Mouse (Mus musculus) spleen, postnatal 4 days (tissue): ENCODE data around the gene C1ql3.

Experiments used
- DNase-seq, 2 experiments: peaks; one replicate each; pipeline ENCODE4 v3.0.0; 2022; ENCODE audit warnings: low spot score in 2 of 2

The C1ql3 gene

DNA sequence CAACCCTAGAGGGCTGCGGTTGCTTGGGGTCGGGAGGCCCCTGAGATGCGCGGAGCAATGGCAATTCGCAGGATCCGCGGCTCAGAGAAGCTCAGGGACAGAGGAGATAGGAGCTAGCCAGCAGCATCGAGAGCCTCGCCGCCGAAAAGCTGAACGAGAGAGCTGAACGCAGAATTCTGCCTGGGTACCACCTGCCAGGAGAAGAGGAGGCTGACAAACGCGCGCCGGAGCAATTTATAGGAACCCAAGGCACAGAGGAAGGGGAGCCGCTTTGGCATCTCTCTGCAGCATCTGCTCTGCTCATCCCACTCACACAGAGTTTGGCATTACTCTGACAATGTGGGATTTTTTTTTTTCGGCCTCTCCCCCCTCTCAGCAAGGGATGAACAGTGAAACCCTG lies at the start of gene C1ql3:
Gene C1ql3 (minus strand): TSS at position 335 of the 400 bp plus-strand sequence.
- no peak for DNase-seq

- no peak for DNase-seq
These were observed 49.0 kb upstream of the C1ql3 start for GRCm38 (mm10) chr2:13060426-13061170.

GRCm38 (mm10) chr2:13048649-13049048 lies 37.0 kb upstream of the C1ql3 start:
- DNase-seq: no peak

DNA sequence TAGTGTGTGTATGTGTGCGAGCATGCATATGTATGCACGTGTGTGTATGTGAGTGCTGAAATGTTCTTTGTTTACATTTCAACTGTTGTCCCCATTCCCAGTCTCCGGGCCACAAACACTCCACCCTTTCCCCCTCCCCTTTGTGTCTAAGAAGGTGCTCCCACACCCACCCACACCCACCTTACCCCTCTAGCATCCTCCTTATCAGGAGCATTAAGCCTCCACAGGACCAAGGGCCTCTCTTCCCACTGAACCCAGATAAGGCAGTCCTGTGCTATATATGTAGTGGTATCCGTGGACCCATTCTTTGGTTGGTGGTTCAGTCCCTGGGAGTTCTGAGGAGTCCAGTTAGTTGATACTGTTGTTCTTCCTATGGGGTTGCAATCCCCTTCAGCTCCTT lies 32.9 kb upstream of the C1ql3 start:
- no peak for DNase-seq

DNA sequence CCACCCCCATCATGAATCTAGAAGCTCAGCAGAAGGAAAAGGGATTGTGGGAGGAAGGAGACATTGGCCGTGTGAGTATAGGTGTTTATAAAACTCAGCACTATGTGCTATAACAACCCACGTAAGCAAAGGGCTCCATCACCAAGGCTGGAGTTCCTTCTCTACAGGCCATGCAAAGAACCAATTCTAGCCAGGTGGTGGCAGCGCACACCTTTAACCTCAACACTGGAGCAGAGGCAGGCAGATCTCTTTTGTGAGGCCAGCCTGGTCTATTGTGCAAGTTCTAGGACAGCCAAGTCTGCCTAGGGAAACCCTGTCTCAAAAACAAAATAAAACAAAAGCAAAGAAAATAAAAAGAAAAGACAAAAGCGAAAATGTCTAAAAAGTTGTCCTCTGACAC lies 28.2 kb upstream of the C1ql3 start:
- DNase-seq: no peak

DNA sequence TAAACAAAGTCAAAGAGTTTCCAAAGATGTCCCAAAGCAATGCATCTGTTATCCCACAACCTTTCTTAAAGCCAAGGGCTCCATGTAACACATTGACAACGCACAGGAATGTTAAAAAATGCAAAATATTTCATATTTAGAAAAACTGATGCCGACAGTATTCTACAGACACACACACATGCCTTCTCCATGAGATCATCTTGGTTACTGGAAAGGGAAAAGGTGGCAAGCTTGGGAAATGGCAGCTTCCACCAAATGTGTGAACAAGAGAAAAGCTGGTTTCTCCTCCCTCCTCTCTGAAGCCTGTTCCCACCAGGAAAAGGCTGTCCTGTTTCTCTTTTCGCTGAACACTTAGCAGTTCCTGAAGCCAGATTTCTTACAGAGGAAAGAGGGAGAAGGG lies 27.2 kb upstream of the C1ql3 start:
- DNase-seq: no peak

- DNase-seq: no peak
These were observed 7.3 kb upstream of the C1ql3 start for GRCm38 (mm10) chr2:13018861-13019260.

- no peak for DNase-seq
These were observed 6.8 kb upstream of the C1ql3 start for GRCm38 (mm10) chr2:13018382-13018781.

GRCm38 (mm10) chr2:13011973-13012372 lies 367 bp upstream of the C1ql3 start:
- DNase-seq: no peak

DNA sequence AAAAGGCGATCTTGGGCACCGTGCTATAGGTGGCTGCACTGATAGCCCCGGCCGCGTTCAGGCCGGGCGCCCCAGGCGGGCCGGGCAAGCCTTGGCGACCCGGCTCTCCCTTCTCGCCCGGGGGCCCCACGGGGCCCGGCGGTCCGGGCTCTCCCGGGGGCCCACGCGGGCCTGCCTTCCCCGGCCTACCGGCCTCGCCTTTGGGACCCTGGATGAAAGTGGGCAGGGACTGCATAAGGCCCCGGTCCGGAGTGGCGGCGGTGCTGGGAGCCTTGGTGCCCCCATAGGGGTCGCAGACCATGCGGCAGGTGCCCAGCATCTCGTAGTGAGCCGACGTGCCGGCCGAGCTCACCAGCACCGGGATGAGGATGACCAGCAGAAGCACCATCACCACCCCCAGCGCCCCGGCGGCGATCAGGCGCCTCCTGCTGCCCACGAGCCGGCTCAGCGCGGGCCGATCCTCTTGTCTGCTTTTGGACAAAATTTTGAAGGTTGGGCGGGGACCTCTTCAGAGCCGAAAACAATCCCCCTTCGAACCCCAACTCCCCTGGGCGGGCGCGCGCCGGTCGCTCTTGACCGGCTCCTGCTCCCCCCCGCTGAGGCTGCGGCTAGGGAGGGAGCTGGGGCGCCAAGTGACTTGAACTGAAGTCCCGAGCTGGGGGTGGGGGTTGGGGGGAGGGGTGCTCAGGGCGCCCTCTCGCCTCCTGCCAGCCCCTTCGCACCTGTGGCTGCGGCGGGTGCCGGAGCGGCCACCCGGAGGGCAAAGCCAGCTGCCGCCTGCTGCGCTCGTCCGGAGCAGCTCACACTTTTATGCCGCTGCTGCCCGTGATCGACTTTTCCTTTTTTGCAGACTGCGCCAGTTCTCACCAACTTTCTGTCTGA lies 905 bp downstream of the C1ql3 start:
- DNase-seq: peak in 1 of 2 experiments; percentile 63

GRCm38 (mm10) chr2:13010030-13010459 lies 1.6 kb downstream of the C1ql3 start:
- DNase-seq: peak in 1 of 2 experiments; percentile 60

- no peak for DNase-seq
These were observed 2.2 kb downstream of the C1ql3 start for GRCm38 (mm10) chr2:13009261-13009972.

GRCm38 (mm10) chr2:13008433-13008832 lies 3.2 kb downstream of the C1ql3 start:
- no peak for DNase-seq

- no peak for DNase-seq
These were observed 11.6 kb downstream of the C1ql3 start for GRCm38 (mm10) chr2:13000026-13000425.

DNA sequence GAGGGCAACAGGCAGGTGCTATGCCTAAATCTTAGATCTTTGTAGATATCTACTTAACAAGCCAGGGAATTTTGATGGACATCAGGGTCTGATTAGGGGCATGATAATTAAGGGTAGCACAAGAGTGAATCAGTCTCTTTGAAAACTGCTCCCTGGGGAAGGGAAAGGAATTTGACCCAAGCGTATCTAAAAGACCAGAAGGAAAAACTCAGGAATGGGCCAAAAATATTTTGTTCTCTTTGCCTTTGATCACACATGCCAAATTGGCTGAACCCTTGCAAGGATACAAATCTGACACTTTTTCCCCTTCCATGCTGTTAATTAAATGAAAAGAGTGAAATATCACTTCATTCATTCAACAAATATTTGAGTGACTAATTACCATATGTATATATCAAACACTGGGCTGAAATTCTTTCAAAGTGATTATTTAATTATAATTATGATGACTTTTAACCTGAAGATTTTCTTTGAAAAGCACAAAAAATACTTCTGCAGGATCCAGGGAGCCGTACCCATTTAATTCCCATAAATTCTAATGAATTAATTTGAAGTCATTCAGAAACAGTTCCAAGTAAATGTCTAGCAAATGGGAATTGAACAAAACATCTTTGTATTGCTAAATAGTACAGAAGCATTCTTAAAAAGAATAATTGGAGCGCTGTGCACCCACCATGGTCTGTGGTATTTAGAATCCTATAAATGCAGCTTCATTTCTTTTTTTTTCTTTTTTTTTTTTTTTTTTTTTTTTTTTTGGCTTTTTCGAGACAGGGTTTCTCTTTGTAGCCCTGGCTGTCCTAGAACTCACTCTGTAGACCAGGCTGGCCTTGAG lies 26.5 kb downstream of the C1ql3 start:
- no peak for DNase-seq

GRCm38 (mm10) chr2:12978771-12979170 lies 32.8 kb downstream of the C1ql3 start:
- DNase-seq: no peak

DNA sequence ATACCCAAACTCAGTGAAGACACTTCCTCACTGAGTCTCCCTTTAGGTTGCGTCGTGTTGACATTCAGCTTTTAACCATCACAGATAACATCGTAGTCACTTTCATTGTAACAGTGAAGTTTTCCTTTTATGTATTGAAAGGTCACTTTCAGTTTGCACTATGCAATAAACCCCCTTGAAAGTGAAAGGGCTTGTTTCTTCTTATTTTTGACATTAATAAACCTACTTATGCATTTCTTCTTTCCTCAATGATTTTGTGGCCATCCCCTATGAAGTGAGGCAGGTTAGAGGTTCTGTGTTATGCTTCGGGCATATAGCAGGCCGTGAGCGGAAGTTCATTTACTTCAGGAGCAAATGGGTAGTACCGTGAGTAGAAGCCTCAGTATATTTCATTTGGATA lies 34.2 kb downstream of the C1ql3 start:
- DNase-seq: no peak

GRCm38 (mm10) chr2:12973752-12974151 lies 37.9 kb downstream of the C1ql3 start:
- DNase-seq: no peak

- DNase-seq: no peak
These were observed 41.4 kb downstream of the C1ql3 start for GRCm38 (mm10) chr2:12970049-12970724.

DNA sequence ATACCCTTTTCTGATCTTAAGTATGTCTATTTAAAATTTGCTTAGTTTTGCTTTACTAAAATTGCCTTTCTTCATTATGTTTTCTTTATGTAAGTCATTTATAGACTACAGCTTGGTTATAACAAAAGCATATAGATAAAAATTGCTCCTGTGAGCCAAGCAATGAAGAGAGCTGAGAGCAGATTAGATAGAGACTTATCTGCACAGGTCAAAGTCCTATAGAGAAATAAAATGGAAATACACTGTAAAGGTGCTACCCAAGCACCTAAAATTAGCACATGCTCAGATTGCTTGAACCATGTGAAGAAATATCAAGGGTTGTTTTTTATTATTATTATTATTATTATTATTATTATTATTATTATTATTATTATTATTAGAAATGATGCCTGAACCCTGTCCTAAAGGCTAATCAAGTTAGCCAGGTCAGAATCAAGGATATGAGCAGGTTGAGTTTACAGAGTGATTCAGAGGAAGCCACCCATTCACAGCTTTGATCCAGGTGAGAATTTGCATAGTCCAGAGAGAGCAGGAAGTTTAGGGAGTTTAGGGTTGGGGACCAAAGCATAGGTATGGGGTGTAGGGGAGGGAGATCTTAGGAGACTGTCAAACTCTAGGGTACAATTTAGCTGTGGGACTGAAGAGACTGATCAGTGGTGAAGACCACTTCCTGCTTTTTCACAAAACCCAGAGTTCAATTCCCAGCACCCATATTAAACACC lies 54.7 kb downstream of the C1ql3 start:
- DNase-seq: no peak
